Mouse (Mus musculus): ENCODE measurements around the gene Casr. TPM values are rescaled to one million over a fixed set of nuclear protein-coding genes. Genes with fewer than 3 reads are reported as not detected.

Gene Casr
- total RNA-seq, 2 experiments from 2014 or later: 2.5 to 2.8 TPM

- DNase-seq (ENCODE audit: low spot score in 2 of 2): no peak
- intact Hi-C loops (cut with DNase I): no loop called here
Observed at GRCm38 (mm10) chr16:36460426-36460825, 101.5 kb downstream of the Casr start.

DNA sequence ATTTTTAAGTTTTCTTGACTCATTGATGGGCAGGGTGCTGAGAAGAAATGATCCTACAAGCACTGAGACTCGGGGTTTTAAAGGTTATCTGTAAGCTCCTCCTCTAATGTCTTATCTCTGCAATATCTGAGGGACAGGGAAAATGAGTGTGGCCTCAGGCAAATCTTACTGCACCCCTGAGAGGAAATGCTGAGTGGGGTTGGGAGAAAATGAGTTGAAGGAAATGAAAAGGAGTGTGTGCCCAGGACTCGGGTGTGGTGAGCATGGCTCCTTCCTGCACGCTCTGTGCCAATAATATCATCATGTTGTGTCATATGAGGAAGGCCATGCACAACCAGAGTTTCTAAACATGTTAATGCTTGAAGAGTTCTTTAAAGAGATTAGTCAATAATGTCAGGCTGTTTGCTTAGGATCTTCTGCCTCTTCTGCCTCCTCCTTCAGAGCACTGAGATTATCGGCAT lies 106.6 kb downstream of the Casr start, which contains the start of gene Stfa3:
TSS of gene Stfa3 (minus strand) at position 51 of the 461 bp plus-strand sequence.
- no peak for DNase-seq (ENCODE audit: low spot score in 2 of 2)
- intact Hi-C loops (cut with DNase I): no loop called here

Other genes starting within 250 kb of the Casr start
- not detected for gene BC117090, start 227.8 kb downstream of the Casr start, total RNA-seq (2021)
- gene BC100530, start 194.4 kb downstream of the Casr start, total RNA-seq (2021): not detected
- gene Stfa2, start 153.7 kb downstream of the Casr start, total RNA-seq (2021): not detected
- gene Stfa3, start 106.7 kb downstream of the Casr start, total RNA-seq (2021): not detected
- 1 to 10 TPM; 1.7 to 1.9 TPM for gene Cd86, start 103.9 kb upstream of the Casr start, total RNA-seq (2021)
- gene Ildr1, start 131.8 kb upstream of the Casr start, total RNA-seq (2021): under 1 TPM; 0.23 TPM
- gene Slc15a2, start 222.8 kb upstream of the Casr start, total RNA-seq (2021): 10 to 100 TPM; 30.1 to 32.1 TPM

Measured in left cerebral cortex, postnatal 25 days (tissue).